ENCODE assay signal across 12 mouse cellular contexts in genomic region chr8:108931837-108932236, GRCm38 (mm10).
DNase-seq lines count a peak whose midpoint lies in the region; ATAC-seq lines count a peak whose summit lies in the region.
"Had no signal": no experiment of that assay in that cellular context is flagged by ENCODE, and none has a peak within 500 bp of the region (broad histone marks: within the 10 kb centered on the region; RNA-seq: fewer than 3 reads in every experiment).

No protein-coding gene starts in this region.

- peaks cover 21% of the 10 kb centered on the region for H3K36me3 ChIP-seq in neural tube, embryonic 13.5 days
- H3K36me3 ChIP-seq in neural tube, embryonic 15.5 days: peaks cover 12% of the 10 kb centered on the region; the same call in 1 of the 2 replicates
- 0 out of 2 replicates have a peak, but pooled peaks cover 2% of the 10 kb centered on the region for H3K36me3 ChIP-seq in hindbrain, embryonic 15.5 days
- H3K36me3 ChIP-seq in liver, embryonic 12.5 days: peaks cover 11% of the 10 kb centered on the region
- H3K36me3 ChIP-seq: heart, embryonic 15.5 days had no signal

- H3K4me3 ChIP-seq in neural tube, embryonic 13.5 days: no peak overlapping the region
- H3K4me3 ChIP-seq in neural tube, embryonic 15.5 days (replicated peaks): no peak overlapping the region
- H3K4me3 ChIP-seq in hindbrain, embryonic 15.5 days: no peak overlapping the region
- H3K4me3 ChIP-seq in liver, embryonic 12.5 days: no peak overlapping the region
- H3K4me3 ChIP-seq: erythroblast, embryonic 14.5 days; heart, embryonic 15.5 days; layer of hippocampus, adult 2 months; limb, embryonic 15.5 days had no signal

- no peaks in the 10 kb centered on the region for H3K9me3 ChIP-seq in neural tube, embryonic 13.5 days
- no peaks in the 10 kb centered on the region for H3K9me3 ChIP-seq in neural tube, embryonic 15.5 days (replicated peaks)
- H3K9me3 ChIP-seq in hindbrain, embryonic 15.5 days: no peaks in the 10 kb centered on the region
- no peaks in the 10 kb centered on the region for H3K9me3 ChIP-seq in liver, embryonic 12.5 days (replicated peaks)
- H3K9me3 ChIP-seq: heart, embryonic 15.5 days; limb, embryonic 15.5 days had no signal

- H3K9ac ChIP-seq in neural tube, embryonic 13.5 days: peak overlapping the region; percentile 13; the same call in 1 of the 2 replicates
- H3K9ac ChIP-seq in neural tube, embryonic 15.5 days (replicated peaks): no peak overlapping the region
- no peak overlapping the region for H3K9ac ChIP-seq in hindbrain, embryonic 15.5 days
- no peak overlapping the region for H3K9ac ChIP-seq in liver, embryonic 12.5 days
- H3K9ac ChIP-seq: heart, embryonic 15.5 days; limb, embryonic 15.5 days had no signal

- 42% methylated on average over 13 of the region's 13 CpGs for WGBS in neural tube, embryonic 13.5 days
- WGBS in neural tube, embryonic 15.5 days: 33% methylated on average over 13 of the region's 13 CpGs
- WGBS in hindbrain, embryonic 15.5 days: 37% methylated on average over 13 of the region's 13 CpGs
- 72% methylated on average over 13 of the region's 13 CpGs for WGBS in liver, embryonic 12.5 days (ENCODE audit: insufficient replicate concordance)

- 0 out of 2 replicates have a peak overlapping the region, but pooled peaks have one; percentile 15 for H3K4me2 ChIP-seq in neural tube, embryonic 13.5 days
- no peak overlapping the region for H3K4me2 ChIP-seq in neural tube, embryonic 15.5 days
- peak overlapping the region; percentile 21; the same call in 1 of the 2 replicates for H3K4me2 ChIP-seq in hindbrain, embryonic 15.5 days
- no peak overlapping the region for H3K4me2 ChIP-seq in liver, embryonic 12.5 days
- H3K4me2 ChIP-seq: heart, embryonic 15.5 days; limb, embryonic 15.5 days had no signal

- peaks cover 35% of the 10 kb centered on the region for H3K4me1 ChIP-seq in neural tube, embryonic 13.5 days (replicated peaks)
- H3K4me1 ChIP-seq in neural tube, embryonic 15.5 days: peaks cover 13% of the 10 kb centered on the region
- H3K4me1 ChIP-seq in hindbrain, embryonic 15.5 days (replicated peaks): peaks cover 16% of the 10 kb centered on the region
- H3K4me1 ChIP-seq in liver, embryonic 12.5 days: peaks cover 4% of the 10 kb centered on the region; the same call in 1 of the 2 replicates
- H3K4me1 ChIP-seq: heart, embryonic 15.5 days had no signal

- no peak overlapping the region for H3K27ac ChIP-seq in neural tube, embryonic 13.5 days (replicated peaks)
- H3K27ac ChIP-seq in neural tube, embryonic 15.5 days (replicated peaks): no peak overlapping the region
- H3K27ac ChIP-seq in hindbrain, embryonic 15.5 days (replicated peaks): no peak overlapping the region
- no peak overlapping the region for H3K27ac ChIP-seq in liver, embryonic 12.5 days
- H3K27ac ChIP-seq: heart, embryonic 15.5 days; layer of hippocampus, adult 2 months; limb, embryonic 15.5 days had no signal

- no peaks in the 10 kb centered on the region for H3K27me3 ChIP-seq in neural tube, embryonic 13.5 days
- H3K27me3 ChIP-seq in neural tube, embryonic 15.5 days (replicated peaks): no peaks in the 10 kb centered on the region
- no peaks in the 10 kb centered on the region for H3K27me3 ChIP-seq in hindbrain, embryonic 15.5 days
- no peaks in the 10 kb centered on the region for H3K27me3 ChIP-seq in liver, embryonic 12.5 days (replicated peaks)
- H3K27me3 ChIP-seq: heart, embryonic 15.5 days; limb, embryonic 15.5 days had no signal

- 0 out of 2 replicates have a peak, but pooled peaks have one; percentile 51 for ATAC-seq in neural tube, embryonic 13.5 days (ENCODE audit: low read depth)
- no peak for ATAC-seq in neural tube, embryonic 15.5 days (ENCODE audit: low FRiP score)
- ATAC-seq in hindbrain, embryonic 15.5 days (ENCODE audit: low FRiP score, low read depth): no peak; the same call in 1 of the 2 replicates
- ATAC-seq in liver, embryonic 12.5 days: no peak

- peak; percentile 19 to 26 for DNase-seq in frontal cortex, postnatal 36 days (ENCODE audit: low spot score in 2 of 2)
- DNase-seq in frontal cortex, postnatal 10 days (ENCODE audit: low spot score in 2 of 2): no peak
- DNase-seq in right cerebral cortex, postnatal 4 days: peak; percentile 50
- no peak for DNase-seq in spleen, adult 12 weeks (ENCODE audit: low spot score)

Comparison
In these comparisons a context has a peak if more than half of its experiments do, and no peak if none do; other contexts are left out.
1. DNase-seq: peak in frontal cortex, postnatal 36 days (2 of 2) and right cerebral cortex, postnatal 4 days (single experiment); none in frontal cortex, postnatal 10 days (0 of 2) and spleen, adult 12 weeks (single experiment).
2. H3K4me2 ChIP-seq: peak in neural tube, embryonic 13.5 days (single experiment) and hindbrain, embryonic 15.5 days (single experiment); none in neural tube, embryonic 15.5 days (single experiment) and liver, embryonic 12.5 days (single experiment).